ENCODE assay signal across 8 mouse cellular contexts in genomic region chr8:83652030-83652743, GRCm38 (mm10). TPM values are rescaled to one million over a fixed set of nuclear protein-coding genes. Genes with fewer than 3 reads are reported as not detected.
DNase-seq lines count a peak whose midpoint lies in the region; ATAC-seq and TF ChIP-seq lines count a peak whose summit lies in the region.

TSS of gene Gipc1 (plus strand) at chr8:83652677.

- no peak for TF ChIP-seq CTCF in kidney, postnatal 0 days (IDR thresholded peaks at IDR 0.05; ENCODE audit: low read depth)

- H3K27ac ChIP-seq in heart, embryonic 12.5 days (ENCODE audit: poor library complexity, severe bottlenecking): peak within 1 kb of the TSS; percentile 77
- H3K27ac ChIP-seq in kidney, postnatal 0 days: peak within 1 kb of the TSS; percentile 90
- peak within 1 kb of the TSS; percentile 78 for H3K27ac ChIP-seq in liver, embryonic 11.5 days (ENCODE audit: low read depth, low read length)
- peak within 1 kb of the TSS; percentile 86 for H3K27ac ChIP-seq in stomach, embryonic 14.5 days (ENCODE audit: low read length)

- DNase-seq in CD4-positive helper T cell, adult 2 months (ENCODE audit: low read depth, low spot score): peak; percentile 98
- DNase-seq in brain, embryonic 18.5 days (ENCODE audit: low read depth, low spot score): peak; percentile 98
- peak; percentile 98 for DNase-seq in kidney, postnatal 0 days (ENCODE audit: low spot score)
- DNase-seq in liver, embryonic 11.5 days (ENCODE audit: low spot score): peak; percentile 93
- DNase-seq in naive thymus-derived CD4-positive, alpha-beta T cell, adult 2 months (ENCODE audit: low read depth): peak; percentile 97

- 5% methylated on average over 50 of the region's 50 CpGs for WGBS in heart, embryonic 12.5 days
- 5% methylated on average over 46 of the region's 50 CpGs for whole genome bisulfite sequencing in kidney, postnatal 0 days
- 5% methylated on average over 50 of the region's 50 CpGs for WGBS in liver, embryonic 11.5 days
- WGBS in stomach, embryonic 14.5 days: 4% methylated on average over 50 of the region's 50 CpGs

- peaks cover 16% of the 10 kb centered on the region; the same call in 1 of the 2 replicates for H3K36me3 ChIP-seq in heart, embryonic 12.5 days
- H3K36me3 ChIP-seq in kidney, postnatal 0 days (ENCODE audit: insufficient read depth, low read length): no peaks in the 10 kb centered on the region
- peaks cover 2% of the 10 kb centered on the region for H3K36me3 ChIP-seq in liver, embryonic 11.5 days (ENCODE audit: control insufficient read depth, insufficient read depth, low read length)
- no peaks in the 10 kb centered on the region; the same call in 1 of the 2 replicates for H3K36me3 ChIP-seq in stomach, embryonic 14.5 days (ENCODE audit: control insufficient read depth, insufficient read depth, low read length)

- peak within 1 kb of the TSS; percentile 93 for H3K9ac ChIP-seq in heart, embryonic 12.5 days
- H3K9ac ChIP-seq in kidney, postnatal 0 days (ENCODE audit: low read depth, low read length): peak within 1 kb of the TSS; percentile 92
- peak within 1 kb of the TSS; percentile 91 for H3K9ac ChIP-seq in liver, embryonic 11.5 days (ENCODE audit: low read depth, low read length)
- H3K9ac ChIP-seq in stomach, embryonic 14.5 days (replicated peaks; ENCODE audit: low read depth, low read length): peak within 1 kb of the TSS; percentile 88

- H3K4me2 ChIP-seq in heart, embryonic 12.5 days: peak within 1 kb of the TSS; percentile 95
- peak within 1 kb of the TSS; percentile 78 for H3K4me2 ChIP-seq in kidney, postnatal 0 days (ENCODE audit: low read length)
- peak within 1 kb of the TSS; percentile 99 for H3K4me2 ChIP-seq in liver, embryonic 11.5 days
- H3K4me2 ChIP-seq in stomach, embryonic 14.5 days (replicated peaks; ENCODE audit: low read depth, low read length): peak within 1 kb of the TSS; percentile 97

- H3K27me3 ChIP-seq in heart, embryonic 12.5 days (replicated peaks): no peaks in the 10 kb centered on the region
- no peaks in the 10 kb centered on the region for H3K27me3 ChIP-seq in kidney, postnatal 0 days (ENCODE audit: insufficient read depth, low read length)
- H3K27me3 ChIP-seq in liver, embryonic 11.5 days (replicated peaks; ENCODE audit: control insufficient read depth, insufficient read depth, low read length): no peaks in the 10 kb centered on the region
- no peaks in the 10 kb centered on the region for H3K27me3 ChIP-seq in stomach, embryonic 14.5 days (ENCODE audit: control insufficient read depth, insufficient read depth, low read length)

- peak within 1 kb of the TSS; percentile 90 for H3K4me3 ChIP-seq in heart, embryonic 12.5 days
- peak within 1 kb of the TSS; percentile 96 for H3K4me3 ChIP-seq in kidney, postnatal 0 days (replicated peaks; ENCODE audit: low read depth, low read length)
- H3K4me3 ChIP-seq in liver, embryonic 11.5 days (ENCODE audit: low read depth, low read length): peak within 1 kb of the TSS; percentile 92
- H3K4me3 ChIP-seq in stomach, embryonic 14.5 days (ENCODE audit: low read depth, low read length): peak within 1 kb of the TSS; percentile 96

- 0 out of 2 replicates have a peak, but pooled peaks cover 4% of the 10 kb centered on the region for H3K9me3 ChIP-seq in heart, embryonic 12.5 days (replicated peaks)
- no peaks in the 10 kb centered on the region for H3K9me3 ChIP-seq in kidney, postnatal 0 days (replicated peaks; ENCODE audit: low read length)
- H3K9me3 ChIP-seq in liver, embryonic 11.5 days (ENCODE audit: control insufficient read depth, low read length): no peaks in the 10 kb centered on the region
- no peaks in the 10 kb centered on the region for H3K9me3 ChIP-seq in stomach, embryonic 14.5 days (ENCODE audit: control insufficient read depth, low read depth, low read length)

- H3K4me1 ChIP-seq in heart, embryonic 12.5 days (replicated peaks): peaks cover 27% of the 10 kb centered on the region
- peaks cover 10% of the 10 kb centered on the region; the same call in 1 of the 2 replicates for H3K4me1 ChIP-seq in kidney, postnatal 0 days (replicated peaks; ENCODE audit: insufficient read depth, low read length)
- peaks cover 20% of the 10 kb centered on the region for H3K4me1 ChIP-seq in liver, embryonic 11.5 days (replicated peaks; ENCODE audit: control insufficient read depth, insufficient read depth, low read length)
- H3K4me1 ChIP-seq in stomach, embryonic 14.5 days (ENCODE audit: control insufficient read depth, insufficient read depth, low read length): peaks cover 12% of the 10 kb centered on the region; the same call in 1 of the 2 replicates

- ATAC-seq in erythroid progenitor cell, adult 5-6 weeks (replicated peaks; ENCODE audit: low FRiP score, poor library complexity, severe bottlenecking): peak; percentile 96
- peak; percentile 94 for ATAC-seq in heart, embryonic 12.5 days (ENCODE audit: insufficient number of reproducible peaks, low FRiP score)
- ATAC-seq in kidney, postnatal 0 days (replicated peaks; ENCODE audit: low FRiP score, low read depth): peak; percentile 97
- ATAC-seq in liver, embryonic 11.5 days (replicated peaks; ENCODE audit: low FRiP score): peak; percentile 93
- peak; percentile 95 for ATAC-seq in stomach, embryonic 14.5 days (ENCODE audit: insufficient number of reproducible peaks, insufficient read depth, low FRiP score, low read depth)

RNA-seq across cellular contexts. Expression of gene Gipc1, which starts in this region (rescaled TPM):
- total RNA-seq in erythroid progenitor cell, adult 5-6 weeks (2015; ENCODE audit: low replicate concordance): 2.9 and 5.9 TPM in 2 replicates
- 9.3 and 12.5 TPM in 2 replicates for total RNA-seq in erythroid progenitor cell, adult 5-6 weeks (2017; ENCODE audit: low replicate concordance)
- 175 and 180 TPM in 2 replicates for polyA plus RNA-seq in heart, embryonic 12.5 days (2016; fragmentation: Nextera tagmentation; extraction: Ambion mirVana)
- polyA plus RNA-seq in kidney, postnatal 0 days (2015; fragmentation: Nextera tagmentation; extraction: Ambion mirVana): 197 and 212 TPM in 2 replicates
- polyA plus RNA-seq in liver, embryonic 11.5 days (2014; fragmentation: Nextera tagmentation; extraction: Ambion mirVana): 113 and 114 TPM in 2 replicates
- polyA plus RNA-seq in stomach, embryonic 14.5 days (2014; fragmentation: Nextera tagmentation; extraction: Ambion mirVana): 180 and 185 TPM in 2 replicates

Comparison
In these comparisons a context has a peak if more than half of its experiments do, and no peak if none do; other contexts are left out.
1. Peak in every context shown above with its lines: DNase-seq, ATAC-seq, H3K4me3 ChIP-seq and H3K27ac ChIP-seq.